Mouse (Mus musculus) intestine, embryonic 16.5 days (tissue): ENCODE measurements around the gene Saxo2. TPM values are rescaled to one million over a fixed set of nuclear protein-coding genes. Genes with fewer than 3 reads are reported as not detected.

Experiments
- ATAC-seq: fragments of 200-750 bp; cut with Nextera tagmentation; 2 replicates; pipeline ENCODE4 v1.8.0; 2017; ENCODE audit warnings: moderate TSS enrichment, moderate library complexity
- H3K27ac ChIP-seq: fragments of 300-500 bp; sonication (generic); 2 replicates; pipeline ENCODE4 v1.5.1; 2014; ENCODE audit warnings: mild to moderate bottlenecking, low read length
- H3K27me3 ChIP-seq: fragments of 300-500 bp; sonication (generic); replicated peaks from 2 replicates; pipeline ENCODE4 v1.6.1; 2014; ENCODE audit warnings: low read length, control low read depth, mixed read lengths; ENCODE audit not compliant: control insufficient read depth, insufficient read depth
- H3K36me3 ChIP-seq: fragments of 300-500 bp; sonication (generic); 2 replicates; pipeline ENCODE4 v1.6.1; 2014; ENCODE audit warnings: low read length, control low read depth; ENCODE audit not compliant: control insufficient read depth, insufficient read depth
- H3K4me1 ChIP-seq: fragments of 300-500 bp; sonication (generic); 2 replicates; pipeline ENCODE4 v1.6.1; 2014; ENCODE audit warnings: low read length, control low read depth, mixed read lengths; ENCODE audit not compliant: control insufficient read depth, insufficient read depth
- H3K4me2 ChIP-seq: fragments of 300-500 bp; sonication (generic); 2 replicates; pipeline ENCODE4 v1.6.1; 2014; ENCODE audit warnings: low read depth, low read length, control low read depth
- H3K4me3 ChIP-seq: fragments of 300-500 bp; sonication (generic); 2 replicates; pipeline ENCODE4 v1.5.1; 2014; ENCODE audit warnings: mild to moderate bottlenecking, low read length
- H3K9ac ChIP-seq: fragments of 300-500 bp; sonication (generic); 2 replicates; pipeline ENCODE4 v1.6.1; 2014; ENCODE audit warnings: low read depth, low read length
- H3K9me3 ChIP-seq: fragments of 300-500 bp; sonication (generic); 2 replicates; pipeline ENCODE4 v1.6.1; 2016; ENCODE audit warnings: low read length, control low read depth; ENCODE audit not compliant: control insufficient read depth
- WGBS: fragments of 180-500 bp; shearing (Covaris S2); extraction: QIAGEN DNeasy Blood & Tissue Kit; methylation state at CpG from one replicate; pipeline ENCODE4 v1.1.7; 2014; 5-methylcytosine and 5-hydroxymethylcytosine counted together
- polyA plus RNA-seq: library from polyadenylated mRNA; unstranded; fragments of >200 nt; fragmentation: Nextera tagmentation; extraction: Ambion mirVana; gene quantifications from 2 replicates; pipeline ENCODE4 v1.2.1, GENCODE M21; 2015

The Saxo2 gene
- polyA plus RNA-seq, 1 experiment from 2014 or later = 3.7 TPM

DNA sequence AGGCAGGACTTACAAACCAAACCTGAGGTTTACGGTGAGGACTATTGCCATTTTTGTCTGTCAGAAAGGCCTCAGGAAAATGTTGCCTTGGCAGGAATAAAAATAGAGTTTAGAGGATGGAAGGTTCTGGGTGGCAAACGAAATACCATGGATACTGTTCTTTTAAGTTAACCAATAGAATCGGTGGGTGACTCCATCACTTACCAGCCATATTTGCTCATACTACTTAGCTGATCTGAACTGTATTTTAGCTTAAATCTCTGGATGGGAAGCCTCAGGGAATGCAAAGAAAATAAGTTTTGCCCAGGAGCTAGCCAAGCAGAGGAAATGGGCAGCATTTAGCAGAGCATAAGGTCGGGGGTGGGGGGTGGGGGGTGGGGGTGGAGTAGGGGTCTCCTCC, 419 bp downstream of the Saxo2 start:
- H3K27me3 ChIP-seq = no peaks in the 10 kb centered on the region
- peak overlapping the region; percentile 78 for H3K4me3 ChIP-seq
- no peaks in the 10 kb centered on the region for H3K9me3 ChIP-seq
- ATAC-seq = no peak
- peak overlapping the region; percentile 79 for H3K9ac ChIP-seq
- no peaks in the 10 kb centered on the region for H3K36me3 ChIP-seq
- WGBS = 22% methylated on average over 4 of the region's 4 CpGs
- H3K4me2 ChIP-seq = peak overlapping the region; percentile 68
- no peak overlapping the region for H3K27ac ChIP-seq
- peaks cover 9% of the 10 kb centered on the region for H3K4me1 ChIP-seq

DNA sequence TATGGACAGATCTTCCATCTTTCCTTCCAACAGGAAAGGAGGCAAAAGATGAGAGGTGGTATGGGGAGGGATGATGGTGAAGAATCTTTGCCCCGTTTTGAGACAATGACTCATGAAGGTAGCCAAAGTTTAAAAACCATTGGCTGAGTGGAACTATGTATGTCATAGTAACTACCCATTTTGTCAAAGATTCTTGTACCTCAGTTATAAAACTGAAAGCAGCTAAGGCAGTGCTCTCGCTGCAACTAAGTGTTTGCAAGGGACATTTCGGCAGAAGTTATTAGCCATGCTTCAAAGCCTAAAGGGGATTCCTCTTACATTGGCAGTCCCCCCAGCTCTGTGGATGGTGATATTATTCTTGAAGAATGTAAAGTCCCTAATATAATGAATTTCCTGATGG, 1.1 kb downstream of the Saxo2 start:
- H3K9ac ChIP-seq = no peak overlapping the region
- no peak overlapping the region for H3K4me2 ChIP-seq
- no peak overlapping the region for H3K27ac ChIP-seq
- no peaks in the 10 kb centered on the region for H3K9me3 ChIP-seq
- H3K4me3 ChIP-seq = no peak overlapping the region
- no peak for ATAC-seq
- H3K27me3 ChIP-seq = no peaks in the 10 kb centered on the region
- WGBS = 87% methylated on average over 3 of the region's 3 CpGs
- no peaks in the 10 kb centered on the region for H3K36me3 ChIP-seq
- H3K4me1 ChIP-seq = peaks cover 9% of the 10 kb centered on the region

DNA sequence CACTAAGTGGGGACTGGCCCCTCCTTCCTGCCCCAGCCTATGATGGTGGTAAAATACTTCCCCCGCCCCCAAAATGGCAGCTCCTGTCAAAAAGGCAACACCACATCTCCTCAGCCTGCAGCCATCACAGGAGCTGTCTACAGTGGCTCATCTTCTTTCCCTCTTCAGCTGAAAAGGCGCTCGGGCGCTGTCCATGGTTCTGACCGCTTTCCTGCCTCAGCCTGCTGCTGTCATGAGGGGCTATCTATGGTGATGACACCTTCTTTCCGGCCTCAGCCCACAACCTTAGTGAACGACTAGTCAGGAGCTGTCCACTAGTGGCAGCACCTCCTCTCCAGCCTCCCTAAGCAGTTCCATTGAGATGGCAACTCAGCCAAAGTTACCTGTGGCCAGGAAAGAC, 23.0 kb downstream of the Saxo2 start:
- H3K4me2 ChIP-seq = no peak overlapping the region
- H3K9me3 ChIP-seq = no peaks in the 10 kb centered on the region
- 11% methylated on average over 7 of the region's 7 CpGs for WGBS
- no peaks in the 10 kb centered on the region for H3K27me3 ChIP-seq
- no peak for ATAC-seq
- no peak overlapping the region for H3K9ac ChIP-seq
- no peaks in the 10 kb centered on the region for H3K36me3 ChIP-seq
- H3K27ac ChIP-seq = no peak overlapping the region
- H3K4me3 ChIP-seq = no peak overlapping the region
- H3K4me1 ChIP-seq = no peaks in the 10 kb centered on the region

DNA sequence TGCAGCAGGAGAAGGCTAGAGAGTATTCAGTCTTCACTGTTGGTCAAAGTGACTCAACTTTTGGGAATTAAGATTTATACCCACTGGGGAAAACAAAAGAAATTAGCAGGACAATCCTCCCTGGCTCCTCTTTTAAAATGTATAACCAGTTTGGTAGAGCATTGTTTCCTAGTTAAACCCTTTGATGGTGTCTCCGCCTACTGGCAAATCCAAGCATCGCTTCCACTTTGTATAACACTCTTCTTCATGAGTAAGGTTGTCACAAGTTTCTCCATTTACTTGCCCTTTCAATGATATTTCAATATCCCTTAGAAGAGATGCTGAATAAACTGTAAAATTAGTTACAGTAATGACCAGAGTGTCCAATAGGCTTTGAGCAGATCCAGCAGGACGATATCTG, 38.7 kb downstream of the Saxo2 start:
- H3K27ac ChIP-seq = no peak overlapping the region
- no peak overlapping the region for H3K4me3 ChIP-seq
- H3K36me3 ChIP-seq = no peaks in the 10 kb centered on the region
- 66% methylated on average over 3 of the region's 3 CpGs for WGBS
- ATAC-seq = no peak
- no peaks in the 10 kb centered on the region for H3K4me1 ChIP-seq
- H3K4me2 ChIP-seq = no peak overlapping the region
- no peaks in the 10 kb centered on the region for H3K27me3 ChIP-seq
- no peaks in the 10 kb centered on the region for H3K9me3 ChIP-seq
- no peak overlapping the region for H3K9ac ChIP-seq

DNA sequence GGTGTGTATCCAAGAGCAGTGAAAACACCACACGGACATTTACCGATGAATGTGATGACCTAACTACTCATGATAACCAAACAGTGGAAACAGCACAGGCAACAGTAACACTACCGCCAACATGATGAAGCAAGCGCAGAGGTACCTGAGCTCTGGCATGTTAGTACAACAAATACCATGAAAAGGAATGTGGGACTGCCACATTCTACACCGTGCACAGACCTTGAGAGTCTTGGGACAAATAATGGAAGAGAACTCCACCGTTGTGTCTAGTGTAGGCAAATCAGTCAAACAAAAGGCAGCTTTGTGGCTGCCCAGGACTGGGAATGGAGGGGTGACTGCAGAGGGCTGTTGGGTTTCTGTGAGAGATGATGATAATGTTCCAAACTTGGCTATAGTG, 42.9 kb downstream of the Saxo2 start:
- no peak for ATAC-seq
- WGBS = 74% methylated on average over 6 of the region's 6 CpGs
- H3K9me3 ChIP-seq = no peaks in the 10 kb centered on the region
- no peaks in the 10 kb centered on the region for H3K36me3 ChIP-seq
- H3K9ac ChIP-seq = no peak overlapping the region
- H3K27me3 ChIP-seq = no peaks in the 10 kb centered on the region
- H3K4me1 ChIP-seq = no peaks in the 10 kb centered on the region
- no peak overlapping the region for H3K4me2 ChIP-seq
- no peak overlapping the region for H3K27ac ChIP-seq
- no peak overlapping the region for H3K4me3 ChIP-seq

DNA sequence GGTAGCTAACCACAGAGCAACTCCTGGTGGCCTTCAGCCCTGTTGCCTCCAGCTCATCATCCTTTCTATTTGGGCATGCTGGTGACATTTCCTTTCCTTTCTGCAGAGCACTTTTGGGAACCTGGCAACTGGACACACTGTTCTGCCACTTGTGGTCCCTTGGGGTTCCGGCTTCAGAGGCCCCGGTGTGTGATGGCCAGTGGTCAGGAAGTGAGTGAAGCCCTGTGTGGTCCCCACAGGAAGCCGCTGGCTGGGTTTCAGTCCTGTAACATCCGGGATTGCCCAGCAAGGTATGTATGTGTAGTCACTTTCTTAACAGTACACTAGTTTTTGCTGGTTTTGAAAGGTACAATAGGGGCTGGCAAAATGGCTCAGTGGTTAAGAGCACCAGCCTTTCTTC, 46.3 kb downstream of the Saxo2 start:
- H3K9me3 ChIP-seq = no peaks in the 10 kb centered on the region
- H3K36me3 ChIP-seq = no peaks in the 10 kb centered on the region
- H3K27ac ChIP-seq = no peak overlapping the region
- H3K9ac ChIP-seq = no peak overlapping the region
- no peak overlapping the region for H3K4me3 ChIP-seq
- H3K4me1 ChIP-seq = no peaks in the 10 kb centered on the region
- no peak overlapping the region for H3K4me2 ChIP-seq
- H3K27me3 ChIP-seq = no peaks in the 10 kb centered on the region
- ATAC-seq = no peak
- WGBS = 81% methylated on average over 4 of the region's 4 CpGs

DNA sequence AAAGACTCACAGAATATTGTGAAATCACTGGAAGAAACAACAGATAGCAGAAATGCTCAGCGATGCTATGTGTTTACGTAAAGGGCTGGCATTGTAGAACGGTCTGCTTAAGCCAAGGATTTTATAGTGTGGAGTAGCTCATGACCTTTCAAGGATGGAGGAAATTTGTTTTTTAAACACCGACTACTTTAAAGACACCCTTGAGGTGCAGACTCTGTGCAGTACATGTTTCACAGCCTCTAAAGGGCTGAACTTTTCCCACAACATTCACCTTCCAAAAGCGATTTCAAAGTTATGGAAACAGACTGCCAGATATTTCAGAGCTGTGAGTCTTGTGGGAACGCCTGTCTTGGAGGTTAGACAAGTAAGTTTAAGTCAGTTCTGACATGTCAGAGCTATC, 57.4 kb downstream of the Saxo2 start:
- Histone ChIP-seq H3K27ac (no peak overlapping the region), H3K27me3 (no peaks in the 10 kb centered on the region), H3K4me1 (no peaks in the 10 kb centered on the region), H3K36me3 (no peaks in the 10 kb centered on the region), H3K9ac (no peak overlapping the region), H3K4me3 (no peak overlapping the region), H3K9me3 (no peaks in the 10 kb centered on the region), H3K4me2 (no peak overlapping the region)
- no peak for ATAC-seq
- WGBS = 64% methylated on average over 6 of the region's 6 CpGs

Other genes starting within 250 kb of the Saxo2 start
- 25.8 and 28.1 TPM in 2 replicates for gene Efl1, start 86 bp upstream of the Saxo2 start, polyA plus RNA-seq
- 4.8 TPM in 2 replicates for gene Mex3b, start 218.8 kb upstream of the Saxo2 start, polyA plus RNA-seq